Mouse (Mus musculus): ENCODE data around the gene C1qtnf1. TPM values are rescaled to one million over a fixed set of nuclear protein-coding genes. Genes with fewer than 3 reads are reported as not detected.

C1qtnf1 gene
- polyA plus RNA-seq, 1 experiment from 2014 or later, result 5.8 TPM

- H3K9me3 ChIP-seq (ENCODE audit: low read length), result no peaks in the 10 kb centered on the region
- H3K27ac ChIP-seq (ENCODE audit: low read depth), result no peak overlapping the region
- DNase-seq (no peak), ATAC-seq (no peak)
- H3K4me2 ChIP-seq (ENCODE audit: low read depth, low read length), result no peak overlapping the region
- H3K4me1 ChIP-seq (ENCODE audit: insufficient read depth), result peaks cover 17% of the 10 kb centered on the region
- peaks cover 47% of the 10 kb centered on the region for H3K36me3 ChIP-seq (replicated peaks; ENCODE audit: insufficient read depth, low read length)
- H3K27me3 ChIP-seq (ENCODE audit: insufficient read depth, low read length), result no peaks in the 10 kb centered on the region
- H3K9ac ChIP-seq (replicated peaks), result no peak overlapping the region
- WGBS (ENCODE audit: insufficient replicate concordance), result 85% methylated on average over 26 of the region's 26 CpGs
- H3K4me3 ChIP-seq (ENCODE audit: low read depth, low read length), result no peak overlapping the region
- TF ChIP-seq CTCF (IDR thresholded peaks at IDR 0.05; ENCODE audit: low read depth), result no peak
- TF ChIP-seq EP300 (IDR thresholded peaks at IDR 0.05; ENCODE audit: low read depth), result no peak
These were observed 30.0 kb upstream of the C1qtnf1 start for GRCm38 (mm10) chr11:118397806-118398530.

DNA sequence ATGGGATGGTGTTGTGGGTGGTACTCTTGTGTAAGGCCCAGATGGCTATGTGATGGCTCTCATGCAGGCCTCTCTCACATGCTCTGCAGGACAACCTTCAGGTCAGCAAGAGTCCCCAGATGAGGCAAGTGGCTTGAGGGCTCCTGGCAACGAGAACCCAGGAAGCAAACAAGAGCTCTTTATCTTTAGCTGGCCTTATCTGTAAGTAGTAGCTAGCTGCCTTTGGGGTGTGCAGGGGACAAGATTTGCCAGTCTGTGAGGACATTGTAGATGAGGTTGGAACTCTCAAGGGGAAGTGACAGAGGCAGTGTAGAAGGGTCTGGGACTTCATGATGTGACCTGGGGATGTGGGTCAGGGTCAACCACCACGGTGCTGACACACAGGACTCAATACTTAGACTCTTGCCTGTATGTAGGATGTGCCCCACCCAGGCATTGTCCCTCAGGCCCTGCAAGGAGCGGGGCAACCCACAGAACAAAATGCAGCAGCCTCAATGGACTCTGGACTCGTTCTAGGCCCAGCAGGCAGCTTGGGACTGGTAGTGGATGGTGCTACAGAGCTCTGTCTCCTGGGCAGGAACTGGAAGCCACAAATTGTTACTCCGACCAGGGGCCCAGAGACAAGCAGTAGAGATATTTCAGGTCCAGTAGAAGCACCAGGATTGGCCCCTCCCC is 28.0 kb upstream of the C1qtnf1 start:
- Histone ChIP-seq H3K27me3 (ENCODE audit: insufficient read depth, low read length) (no peaks in the 10 kb centered on the region), H3K9me3 (ENCODE audit: low read length) (no peaks in the 10 kb centered on the region), H3K9ac (replicated peaks) (peak overlapping the region; percentile 64), H3K4me3 (ENCODE audit: low read depth, low read length) (peak overlapping the region; percentile 46), H3K4me1 (ENCODE audit: insufficient read depth) (peaks cover 17% of the 10 kb centered on the region), H3K36me3 (replicated peaks; ENCODE audit: insufficient read depth, low read length) (peaks cover 29% of the 10 kb centered on the region), H3K27ac (ENCODE audit: low read depth) (peak overlapping the region; percentile 93; the same call in 1 of the 2 replicates), H3K4me2 (ENCODE audit: low read depth, low read length) (peak overlapping the region; percentile 58)
- peak; percentile 20; the same call in 1 of the 2 replicates for ATAC-seq
- no peak for DNase-seq
- 22% methylated on average over 5 of the region's 5 CpGs for WGBS (ENCODE audit: insufficient replicate concordance)
- TF ChIP-seq CTCF (IDR thresholded peaks at IDR 0.05; ENCODE audit: low read depth), result no peak
- no peak; the same call in 1 of the 2 replicates for TF ChIP-seq EP300 (IDR thresholded peaks at IDR 0.05; ENCODE audit: low read depth)

DNA sequence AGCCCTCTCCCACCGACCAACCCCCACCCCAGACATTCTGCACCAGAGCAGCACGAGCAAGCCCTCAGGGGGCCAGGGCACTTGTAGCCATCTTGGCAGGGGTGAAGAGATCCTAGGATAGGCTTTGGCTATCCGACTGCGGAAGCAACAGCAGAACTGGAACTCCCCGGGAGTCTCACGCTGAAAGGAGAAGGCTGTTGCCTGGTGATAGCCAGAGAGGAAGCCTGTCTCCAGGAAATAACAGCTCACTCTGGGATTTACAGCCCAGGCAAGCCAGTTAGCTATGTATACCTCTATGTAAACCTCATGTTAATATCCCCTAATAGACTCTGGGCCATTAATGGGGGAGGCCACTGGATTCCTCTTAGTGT is 27.5 kb upstream of the C1qtnf1 start:
- H3K27ac ChIP-seq (ENCODE audit: low read depth), result peak overlapping the region; percentile 93
- DNase-seq, result no peak

DNA sequence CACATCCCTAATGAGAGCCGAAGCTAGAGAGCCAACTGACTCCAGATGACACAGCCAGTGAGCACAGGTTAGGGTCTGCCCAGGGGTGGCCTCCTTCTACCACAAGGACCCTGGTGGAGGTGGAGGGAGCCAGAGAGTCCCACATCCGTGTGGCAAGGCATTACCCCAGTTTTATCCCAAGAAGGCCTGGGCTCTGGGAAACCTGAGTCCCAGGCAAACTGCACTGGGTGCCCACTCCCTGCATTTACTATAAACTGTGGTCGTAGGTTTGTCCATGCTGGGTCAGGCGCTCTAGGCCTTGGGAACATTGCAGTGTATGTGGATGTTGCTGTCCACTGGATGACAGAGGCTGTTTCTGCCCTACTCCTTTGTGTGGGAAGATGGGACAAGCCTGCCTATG is 26.8 kb upstream of the C1qtnf1 start:
- H3K9me3 ChIP-seq (ENCODE audit: low read length), result no peaks in the 10 kb centered on the region
- peaks cover 18% of the 10 kb centered on the region for H3K36me3 ChIP-seq (replicated peaks; ENCODE audit: insufficient read depth, low read length)
- H3K9ac ChIP-seq (replicated peaks), result peak overlapping the region; percentile 64
- H3K27ac ChIP-seq (ENCODE audit: low read depth), result peak overlapping the region; percentile 93
- TF ChIP-seq CTCF (IDR thresholded peaks at IDR 0.05; ENCODE audit: low read depth) (no peak), EP300 (IDR thresholded peaks at IDR 0.05; ENCODE audit: low read depth) (no peak)
- DNase-seq, result no peak
- H3K4me2 ChIP-seq (ENCODE audit: low read depth, low read length), result peak overlapping the region; percentile 58
- 58% methylated on average over 4 of the region's 4 CpGs for WGBS (ENCODE audit: insufficient replicate concordance)
- H3K4me1 ChIP-seq (ENCODE audit: insufficient read depth), result peaks cover 17% of the 10 kb centered on the region
- peak; percentile 12 for ATAC-seq
- peak overlapping the region; percentile 46 for H3K4me3 ChIP-seq (ENCODE audit: low read depth, low read length)
- H3K27me3 ChIP-seq (ENCODE audit: insufficient read depth, low read length), result no peaks in the 10 kb centered on the region

More for the DNA sequence above, 27.5 kb upstream of the C1qtnf1 start:
- H3K27me3 ChIP-seq (ENCODE audit: insufficient read depth, low read length), result no peaks in the 10 kb centered on the region
- 10% methylated on average over 6 of the region's 6 CpGs for WGBS (ENCODE audit: insufficient replicate concordance)
- TF ChIP-seq CTCF (IDR thresholded peaks at IDR 0.05; ENCODE audit: low read depth) (no peak), EP300 (IDR thresholded peaks at IDR 0.05; ENCODE audit: low read depth) (no peak)
- ATAC-seq, result no peak
- peaks cover 25% of the 10 kb centered on the region for H3K36me3 ChIP-seq (replicated peaks; ENCODE audit: insufficient read depth, low read length)
- peak overlapping the region; percentile 64 for H3K9ac ChIP-seq (replicated peaks)
- H3K4me1 ChIP-seq (ENCODE audit: insufficient read depth), result peaks cover 17% of the 10 kb centered on the region
- no peaks in the 10 kb centered on the region for H3K9me3 ChIP-seq (ENCODE audit: low read length)
- H3K4me3 ChIP-seq (ENCODE audit: low read depth, low read length), result peak overlapping the region; percentile 46
- peak overlapping the region; percentile 58 for H3K4me2 ChIP-seq (ENCODE audit: low read depth, low read length)

GRCm38 (mm10) chr11:118401760-118402280 is 26.2 kb upstream of the C1qtnf1 start, which contains the start of gene Lgals3bp:
Lgals3bp (minus strand) TSS chr11:118402092.
- Histone ChIP-seq H3K9me3 (ENCODE audit: low read length) (no peaks in the 10 kb centered on the region), H3K4me2 (ENCODE audit: low read depth, low read length) (peak within 1 kb of the TSS; percentile 58), H3K4me1 (ENCODE audit: insufficient read depth) (peaks cover 17% of the 10 kb centered on the region), H3K4me3 (ENCODE audit: low read depth, low read length) (peak within 1 kb of the TSS; percentile 46), H3K36me3 (replicated peaks; ENCODE audit: insufficient read depth, low read length) (peaks cover 18% of the 10 kb centered on the region), H3K27ac (ENCODE audit: low read depth) (peak within 1 kb of the TSS; percentile 93), H3K27me3 (ENCODE audit: insufficient read depth, low read length) (no peaks in the 10 kb centered on the region), H3K9ac (replicated peaks) (peak within 1 kb of the TSS; percentile 64)
- ATAC-seq (peak; percentile 94), DNase-seq (peak; percentile 69)
- TF ChIP-seq EP300 (IDR thresholded peaks at IDR 0.05; ENCODE audit: low read depth), result peak; percentile 56; the same call in 1 of the 2 replicates
- peak; percentile 50 for TF ChIP-seq CTCF (IDR thresholded peaks at IDR 0.05; ENCODE audit: low read depth)
- WGBS (ENCODE audit: insufficient replicate concordance), result 22% methylated on average over 7 of the region's 7 CpGs

DNA sequence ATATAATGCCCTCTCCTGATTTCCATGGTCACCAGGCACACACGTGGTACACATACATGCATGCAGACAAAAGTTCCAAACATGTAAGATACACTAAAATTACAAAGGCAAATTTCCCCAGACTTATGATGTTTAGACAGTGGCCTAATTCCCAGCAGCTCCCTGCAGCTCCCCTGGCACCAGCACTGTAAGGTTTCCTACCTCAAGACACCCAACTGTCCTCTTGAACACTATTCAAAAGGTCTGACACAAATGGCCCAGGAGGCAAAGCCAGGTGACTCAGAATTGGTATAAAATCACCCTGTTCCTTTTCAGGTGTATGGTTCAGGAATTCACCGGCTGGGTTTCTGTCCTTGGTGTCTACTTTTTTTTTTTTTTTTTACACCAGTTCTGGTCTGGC is 24.8 kb upstream of the C1qtnf1 start:
- H3K27ac ChIP-seq (ENCODE audit: low read depth), result no peak overlapping the region
- H3K36me3 ChIP-seq (replicated peaks; ENCODE audit: insufficient read depth, low read length), result peaks cover 19% of the 10 kb centered on the region
- H3K27me3 ChIP-seq (ENCODE audit: insufficient read depth, low read length), result no peaks in the 10 kb centered on the region
- no peak overlapping the region for H3K4me3 ChIP-seq (ENCODE audit: low read depth, low read length)
- H3K9ac ChIP-seq (replicated peaks), result no peak overlapping the region
- peaks cover 17% of the 10 kb centered on the region for H3K4me1 ChIP-seq (ENCODE audit: insufficient read depth)
- TF ChIP-seq EP300 (IDR thresholded peaks at IDR 0.05; ENCODE audit: low read depth), result no peak
- no peak for DNase-seq
- 88% methylated on average over 2 of the region's 2 CpGs for WGBS (ENCODE audit: insufficient replicate concordance)
- H3K9me3 ChIP-seq (ENCODE audit: low read length), result no peaks in the 10 kb centered on the region
- no peak for ATAC-seq
- no peak overlapping the region for H3K4me2 ChIP-seq (ENCODE audit: low read depth, low read length)

All from liver, postnatal 0 days (tissue).